Mouse (Mus musculus) cerebellum, adult 8-10 months (tissue): ENCODE results near the gene Lrrn4.

Experiments used
- DNase-seq: peaks from one replicate; pipeline ENCODE4 v3.0.0; 2022

The Lrrn4 gene

GRCm38 (mm10) chr2:132880844-132881645 is at the start of gene Lrrn4:
Gene Lrrn4, minus strand, starts transcription at chr2:132880891.
- DNase-seq, result no peak

- no peak for DNase-seq
These were observed 48.3 kb upstream of the Lrrn4 start for GRCm38 (mm10) chr2:132928999-132929398.

GRCm38 (mm10) chr2:132927871-132928270 is 47.2 kb upstream of the Lrrn4 start:
- no peak for DNase-seq

DNA sequence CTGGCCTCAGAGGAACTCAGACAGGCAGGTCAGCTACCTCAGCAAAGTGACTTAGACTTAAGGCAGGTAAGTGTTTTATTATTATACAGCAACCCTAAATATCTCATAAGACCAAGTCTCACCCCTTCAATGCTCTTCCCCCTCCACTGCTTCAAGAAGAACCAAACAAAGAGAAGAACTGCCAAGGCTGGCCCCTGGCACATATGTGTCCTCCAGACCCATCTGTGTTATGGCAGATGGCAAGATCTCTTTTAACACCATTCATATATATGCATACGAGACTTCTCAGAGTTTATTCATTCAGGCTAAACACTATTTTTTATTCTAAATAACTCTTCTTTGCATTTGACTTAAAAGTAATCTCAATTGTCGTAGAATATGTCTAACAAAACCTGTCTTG is 46.6 kb upstream of the Lrrn4 start:
- DNase-seq, result no peak

GRCm38 (mm10) chr2:132923290-132924085 is 42.8 kb upstream of the Lrrn4 start:
- DNase-seq, result no peak

DNA sequence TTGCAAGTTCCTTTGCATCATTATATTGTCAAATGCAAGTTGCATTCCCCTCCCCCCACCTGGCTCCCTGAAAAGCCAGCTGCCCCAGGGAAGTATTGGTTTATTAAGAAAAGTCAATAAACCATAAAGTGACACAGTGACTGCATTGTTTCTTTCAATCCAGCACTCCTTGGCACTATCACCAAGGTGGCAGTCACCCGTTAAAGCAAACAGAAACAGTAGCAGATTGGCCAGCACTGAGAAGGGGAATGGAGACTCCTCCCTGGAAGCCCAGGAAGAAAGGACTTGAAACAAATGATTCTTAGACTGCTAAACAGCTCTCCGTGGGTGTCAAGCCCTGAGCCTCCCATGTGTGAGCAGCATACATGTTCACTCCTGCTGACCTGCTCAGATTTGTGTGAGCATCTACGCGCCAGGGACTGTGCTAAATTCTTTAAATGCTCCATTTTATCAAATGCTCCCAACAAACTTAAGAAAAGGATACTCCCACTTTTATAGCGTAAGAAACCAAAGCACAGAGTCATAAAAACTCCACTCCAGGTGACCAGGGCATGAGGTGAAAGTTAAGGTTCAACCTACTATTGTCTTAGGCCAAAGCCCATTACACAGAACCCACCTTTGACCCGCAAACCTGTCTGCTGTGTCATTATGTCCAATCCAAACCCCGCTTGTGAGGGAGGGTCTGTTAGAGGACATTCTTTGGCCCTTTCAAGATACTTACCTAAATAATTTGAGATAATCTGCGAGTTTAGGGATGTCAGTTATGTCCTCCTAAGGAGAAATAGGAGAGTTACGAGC is 41.6 kb upstream of the Lrrn4 start:
- DNase-seq, result no peak

- DNase-seq, result no peak
These were observed 34.1 kb upstream of the Lrrn4 start for GRCm38 (mm10) chr2:132914785-132915184.

DNA sequence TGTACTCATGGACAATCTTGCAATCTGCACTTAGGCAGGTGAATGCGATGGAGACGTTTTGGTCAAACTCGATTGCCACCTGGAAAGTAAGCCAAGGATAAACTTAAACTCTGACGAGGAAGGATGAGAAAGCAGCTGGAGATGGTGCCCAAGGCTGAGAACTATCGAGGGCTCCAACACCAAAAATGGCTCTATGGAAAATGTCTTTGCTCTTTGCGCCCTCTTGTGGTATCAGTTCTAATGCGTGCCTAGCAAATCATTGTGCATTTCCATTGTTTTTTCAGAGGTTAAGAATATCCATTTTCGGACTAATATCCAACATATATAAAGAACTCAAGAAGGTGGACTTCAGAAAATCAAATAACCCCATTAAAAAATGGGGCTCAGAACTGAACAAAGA is 26.1 kb upstream of the Lrrn4 start:
- peak; percentile 42 for DNase-seq

DNA sequence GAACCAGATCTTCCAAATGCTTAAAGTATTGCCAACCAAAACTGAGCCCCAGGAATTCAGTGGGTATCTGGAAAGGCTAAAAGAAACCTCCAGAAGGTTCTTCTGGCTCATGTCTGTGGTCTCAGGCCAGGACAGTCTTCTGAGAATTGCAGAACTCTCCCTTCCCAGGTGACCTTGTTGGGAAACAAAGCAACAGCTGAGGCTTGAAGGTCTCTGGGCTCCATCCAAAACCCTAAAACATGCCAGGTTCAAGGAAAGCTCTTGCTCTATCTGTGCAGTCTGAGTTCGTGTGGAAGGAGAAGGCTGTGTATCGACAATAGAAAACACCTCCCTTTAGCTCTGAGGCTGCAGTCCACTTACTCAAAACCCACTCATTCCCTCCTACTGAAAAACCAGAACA is 24.3 kb upstream of the Lrrn4 start:
- no peak for DNase-seq

DNA sequence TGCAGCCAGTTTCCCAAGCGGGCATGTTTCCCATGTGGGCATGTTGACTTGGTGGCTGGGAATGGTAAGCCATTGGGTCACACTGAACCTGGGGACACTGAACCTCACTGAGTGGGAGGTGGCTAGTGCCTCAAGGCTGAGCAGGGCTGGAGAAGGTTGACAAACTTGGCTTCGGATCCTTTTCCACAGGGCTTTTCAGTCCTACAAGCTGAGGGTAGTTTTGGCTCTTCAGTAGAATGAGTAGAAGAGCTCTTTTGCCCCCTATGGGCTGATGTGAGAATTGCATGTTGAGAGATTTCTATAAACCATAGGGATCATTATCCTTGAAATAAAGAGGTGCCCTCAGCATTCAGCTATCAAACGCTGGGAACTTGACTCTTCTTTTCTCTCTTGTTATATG is 22.8 kb upstream of the Lrrn4 start:
- DNase-seq, result peak; percentile 51

GRCm38 (mm10) chr2:132902056-132902455 is 21.4 kb upstream of the Lrrn4 start:
- DNase-seq, result no peak

DNA sequence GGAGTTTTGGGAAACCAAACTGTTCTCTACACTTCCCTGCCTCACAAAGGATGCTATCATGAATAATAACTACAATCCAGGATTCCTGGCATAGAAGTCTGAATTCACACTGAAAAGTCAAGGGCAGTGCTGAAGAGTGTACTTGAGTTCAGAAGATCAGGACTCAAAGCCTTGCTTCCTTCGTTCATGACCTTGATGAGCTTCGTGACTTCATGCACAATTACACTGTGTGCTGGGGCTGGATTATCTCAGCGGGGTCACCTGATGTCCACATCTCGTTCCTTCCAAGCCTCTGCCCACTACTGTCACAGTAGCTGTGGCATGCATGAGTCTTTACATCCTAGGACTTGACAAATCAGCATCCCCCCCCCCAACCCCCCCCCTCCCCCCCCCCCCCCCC is 20.9 kb upstream of the Lrrn4 start:
- no peak for DNase-seq

DNA sequence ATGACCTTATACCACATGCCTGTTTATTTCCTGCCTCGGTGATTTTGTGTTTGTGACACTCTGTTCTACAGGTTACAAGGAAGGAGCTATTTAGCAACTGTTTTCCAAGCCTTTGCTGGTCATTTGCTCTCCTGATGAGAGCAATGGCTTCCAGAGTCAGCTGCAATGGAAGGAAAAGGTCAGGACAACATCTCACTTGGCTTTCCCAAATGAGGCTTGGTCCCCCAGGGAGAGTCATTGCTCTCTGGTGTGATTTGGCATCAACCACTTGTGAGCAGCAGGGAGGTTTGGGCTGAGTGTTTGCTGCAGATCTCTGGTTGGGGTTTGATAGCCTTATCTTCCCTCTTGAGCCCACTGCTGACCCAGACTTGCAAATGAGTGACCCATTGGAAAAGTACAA is 19.9 kb upstream of the Lrrn4 start:
- DNase-seq, result no peak

DNA sequence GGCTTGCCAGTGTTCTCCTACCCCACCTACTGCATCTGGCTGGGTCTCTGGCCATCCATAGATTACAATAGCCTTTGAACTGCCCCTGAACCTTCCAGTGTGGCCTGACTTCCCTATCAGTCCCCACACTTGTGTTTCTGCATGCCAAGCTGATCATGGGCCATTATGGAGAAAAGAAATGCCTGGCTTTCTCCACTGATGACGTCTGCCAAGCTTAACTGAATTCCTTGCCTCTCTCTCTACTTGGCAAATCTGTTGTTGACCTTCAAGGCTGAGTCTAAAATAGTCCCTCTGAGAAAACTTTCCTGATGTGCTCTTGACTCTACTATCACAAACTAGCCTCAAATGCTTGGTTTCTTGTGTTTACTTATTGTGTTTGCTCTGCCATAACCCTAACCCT is 17.5 kb upstream of the Lrrn4 start:
- no peak for DNase-seq

GRCm38 (mm10) chr2:132893826-132894225 is 13.1 kb upstream of the Lrrn4 start:
- no peak for DNase-seq

- no peak for DNase-seq
These were observed 4.6 kb upstream of the Lrrn4 start for GRCm38 (mm10) chr2:132885312-132885711.

DNA sequence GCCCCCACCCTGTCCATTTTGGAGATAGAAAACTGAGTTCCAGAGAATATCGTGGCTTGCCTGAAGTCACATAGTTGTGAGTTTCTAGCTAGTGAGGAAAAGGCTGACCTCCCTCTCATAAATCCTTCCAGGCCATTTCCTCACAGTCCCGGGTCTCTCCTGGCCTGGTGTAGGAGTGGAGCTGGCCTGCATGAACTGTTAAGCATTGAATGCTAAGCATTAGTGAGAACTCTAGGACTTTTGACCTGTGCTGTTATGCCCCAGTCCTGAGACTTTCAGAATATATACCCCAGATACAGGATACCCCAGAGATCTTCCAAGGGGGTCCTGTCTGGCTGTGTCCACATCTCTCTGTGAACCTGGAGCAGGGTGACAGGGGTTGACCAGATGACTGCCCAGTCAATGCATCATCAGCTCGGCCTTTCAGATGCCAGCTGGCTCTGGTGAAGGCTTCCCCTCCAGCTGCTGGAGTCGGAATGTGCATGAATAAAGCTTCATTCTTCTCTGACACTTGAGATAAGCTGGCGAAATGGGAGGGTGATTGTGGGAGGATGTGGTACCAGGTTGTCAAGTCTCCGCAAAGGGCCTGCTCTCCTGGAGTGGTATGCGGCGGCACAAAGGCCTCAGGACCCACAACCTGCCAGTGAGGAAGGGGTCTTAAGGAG is 3.7 kb upstream of the Lrrn4 start:
- DNase-seq, result no peak

DNA sequence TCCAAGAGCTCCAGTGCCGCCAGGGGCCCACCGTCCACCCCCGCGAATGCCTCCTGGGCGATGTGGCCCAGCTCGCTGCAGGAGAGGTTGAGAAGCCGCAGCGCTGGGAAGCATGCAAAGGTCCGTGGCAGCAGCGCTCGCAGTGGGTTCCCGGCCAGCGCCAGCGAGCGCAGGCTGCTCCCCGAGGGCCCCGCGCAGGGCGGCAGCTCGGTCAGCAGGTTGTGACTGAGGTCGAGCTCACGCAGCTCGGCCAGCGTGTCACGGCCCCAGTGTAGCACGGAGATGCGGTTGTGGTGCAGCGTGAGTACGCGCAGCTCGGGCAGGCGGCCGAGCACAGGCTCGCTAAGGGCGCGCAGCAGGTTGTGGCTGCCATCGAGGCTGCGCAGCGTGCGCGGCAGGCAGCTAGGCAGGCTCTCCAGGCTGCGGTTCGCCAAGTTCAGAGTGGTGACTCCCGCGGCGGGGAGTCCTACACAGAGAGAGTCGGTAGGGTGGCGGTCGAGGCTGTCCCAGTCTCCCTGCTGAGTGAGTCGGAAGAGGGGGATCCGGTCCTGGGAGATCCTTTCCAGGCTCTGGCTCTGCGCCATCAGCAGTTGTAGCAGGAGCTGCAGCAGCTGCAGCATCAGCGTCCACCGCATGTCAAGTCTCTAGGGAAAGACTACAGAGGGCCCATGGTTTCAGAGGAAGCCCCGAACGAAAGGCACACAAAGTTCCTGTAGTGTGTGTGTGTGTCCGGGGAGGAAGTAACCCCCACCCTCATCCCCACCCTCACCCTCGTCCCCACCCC is 1.2 kb downstream of the Lrrn4 start:
- DNase-seq, result no peak

DNA sequence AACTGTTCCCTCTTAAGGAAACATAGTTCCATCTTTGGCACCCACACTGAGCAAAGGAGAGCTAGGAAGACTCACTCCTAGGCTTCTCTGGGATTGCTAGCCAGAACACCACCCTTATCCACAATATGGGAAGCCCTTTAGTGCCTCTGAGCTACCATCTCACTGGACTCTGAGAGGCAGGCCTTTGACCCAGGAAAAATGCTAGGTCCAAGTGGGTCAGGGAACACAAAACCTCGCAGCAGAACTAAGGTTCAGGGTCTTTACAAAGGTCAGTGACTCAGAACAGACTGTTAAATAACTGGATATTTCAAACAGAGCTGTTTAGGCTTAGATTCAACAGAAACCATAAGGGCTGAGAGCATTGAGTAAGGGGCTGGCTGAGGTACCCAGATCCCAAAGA is 3.7 kb downstream of the Lrrn4 start:
- DNase-seq, result no peak

GRCm38 (mm10) chr2:132873657-132874326 is 6.9 kb downstream of the Lrrn4 start:
- no peak for DNase-seq

- no peak for DNase-seq
These were observed 9.0 kb downstream of the Lrrn4 start for GRCm38 (mm10) chr2:132871663-132872062.

DNA sequence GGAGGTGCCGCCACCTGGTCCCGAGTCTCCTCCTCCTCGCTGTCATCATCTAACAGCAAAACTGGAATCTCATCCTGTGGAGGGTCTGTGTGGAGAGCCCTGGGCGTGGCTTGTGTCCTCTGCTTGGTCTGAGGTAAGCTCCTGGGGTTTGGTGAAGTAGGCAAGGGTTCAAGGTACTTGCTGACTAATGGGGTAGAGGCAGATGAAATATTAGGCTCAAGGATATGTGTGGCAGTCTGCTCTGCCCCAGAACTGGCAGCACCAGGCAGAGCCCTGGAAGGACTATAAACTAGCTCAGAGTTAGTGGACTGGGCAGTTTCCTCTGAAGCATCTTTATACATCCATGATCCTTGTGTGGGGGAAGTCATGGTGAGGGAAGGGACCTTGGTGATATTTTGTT is 10.4 kb downstream of the Lrrn4 start:
- DNase-seq, result no peak
